Mouse (Mus musculus) hindbrain, embryonic 11.5 days (tissue): ENCODE data around the gene Gm17359. TPM values are rescaled to one million over a fixed set of nuclear protein-coding genes. Genes with fewer than 3 reads are reported as not detected.

Experiments
- ATAC-seq: fragments of 200-750 bp; cut with Nextera tagmentation; 2 replicates; pipeline ENCODE4 v1.8.0; 2017; ENCODE audit warnings: mild to moderate bottlenecking, moderate TSS enrichment, moderate library complexity; ENCODE audit not compliant: low FRiP score
- DNase-seq: peaks from one replicate; pipeline ENCODE4 v3.0.0-alpha.2; 2015; ENCODE audit warnings: low spot score
- H3K27ac ChIP-seq: fragments of 300-500 bp; sonication (generic); 2 replicates; pipeline ENCODE4 v1.5.1; 2014; ENCODE audit warnings: mild to moderate bottlenecking, low read depth, low read length
- H3K27me3 ChIP-seq: fragments of 300-500 bp; sonication (generic); 2 replicates; pipeline ENCODE4 v1.6.1; 2014; ENCODE audit warnings: mild to moderate bottlenecking, low read length, moderate library complexity, mixed read lengths; ENCODE audit not compliant: control insufficient read depth, insufficient read depth
- H3K36me3 ChIP-seq: fragments of 300-500 bp; sonication (generic); 2 replicates; pipeline ENCODE4 v1.6.1; 2014; ENCODE audit warnings: mild to moderate bottlenecking, low read length, moderate library complexity, mixed read lengths; ENCODE audit not compliant: control insufficient read depth, insufficient read depth
- H3K4me1 ChIP-seq: fragments of 300-500 bp; sonication (generic); replicated peaks from 2 replicates; pipeline ENCODE4 v1.6.1; 2014; ENCODE audit warnings: low read length, mixed read lengths; ENCODE audit not compliant: control insufficient read depth, insufficient read depth
- H3K4me2 ChIP-seq: fragments of 300-500 bp; sonication (generic); replicated peaks from 2 replicates; pipeline ENCODE4 v1.6.1; 2014; ENCODE audit warnings: mild to moderate bottlenecking, low read depth, low read length
- H3K4me3 ChIP-seq: fragments of 300-500 bp; sonication (generic); 2 replicates; pipeline ENCODE4 v1.5.1; 2014; ENCODE audit warnings: low read depth, low read length
- H3K9ac ChIP-seq: fragments of 300-500 bp; sonication (generic); 2 replicates; pipeline ENCODE4 v1.6.1; 2014; ENCODE audit warnings: low read depth, low read length
- H3K9me3 ChIP-seq: fragments of 300-500 bp; sonication (generic); 2 replicates; pipeline ENCODE4 v1.6.1; 2016; ENCODE audit warnings: low read length; ENCODE audit not compliant: control insufficient read depth
- WGBS: fragments of 180-500 bp; shearing (Covaris S2); extraction: QIAGEN DNeasy Blood & Tissue Kit; methylation state at CpG from one replicate; pipeline ENCODE4 v1.1.7; 2014; 5-methylcytosine and 5-hydroxymethylcytosine counted together
- polyA plus RNA-seq: library from polyadenylated mRNA; unstranded; fragments of >200 nt; fragmentation: Nextera tagmentation; extraction: Ambion mirVana; gene quantifications from 2 replicates; pipeline ENCODE4 v1.2.1, GENCODE M21; 2014

Gm17359 gene
- polyA plus RNA-seq, 1 experiment from 2014 or later, result not detected

DNA sequence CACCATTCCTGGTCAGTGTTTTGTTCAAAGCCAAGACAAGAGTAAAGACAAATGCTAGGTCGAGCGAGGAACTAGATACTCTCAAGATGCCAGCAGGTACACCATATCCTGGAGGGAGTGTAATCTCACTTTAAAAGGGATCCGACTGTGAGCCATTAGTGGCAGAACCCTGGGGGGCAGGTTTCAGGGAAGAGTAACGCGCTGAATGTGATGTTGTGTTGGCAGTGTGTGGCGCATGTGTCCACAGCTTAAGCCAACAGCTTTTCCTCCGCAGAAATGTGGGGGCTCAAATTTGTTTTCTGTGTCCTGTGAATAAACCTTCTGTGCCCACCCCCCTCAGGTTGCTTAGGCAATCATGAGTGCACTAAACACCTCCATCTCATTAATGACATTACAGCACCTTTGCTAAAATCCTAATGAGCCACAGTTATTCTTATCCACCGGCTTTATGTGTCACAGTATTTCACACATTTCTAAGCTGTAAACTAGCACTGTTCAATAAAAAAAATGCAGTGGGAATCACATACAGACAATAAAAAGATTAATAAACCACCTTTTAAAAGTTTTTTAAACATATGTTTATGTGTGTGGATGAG lies 49.1 kb downstream of the Gm17359 start:
- Histone ChIP-seq H3K27ac (no peak overlapping the region), H3K4me3 (no peak overlapping the region), H3K4me1 (no peaks in the 10 kb centered on the region), H3K36me3 (no peaks in the 10 kb centered on the region), H3K9me3 (no peaks in the 10 kb centered on the region), H3K4me2 (no peak overlapping the region), H3K9ac (no peak overlapping the region), H3K27me3 (no peaks in the 10 kb centered on the region)
- DNase-seq (no peak), ATAC-seq (no peak)
- 21% methylated on average over 8 of the region's 8 CpGs for WGBS

DNA sequence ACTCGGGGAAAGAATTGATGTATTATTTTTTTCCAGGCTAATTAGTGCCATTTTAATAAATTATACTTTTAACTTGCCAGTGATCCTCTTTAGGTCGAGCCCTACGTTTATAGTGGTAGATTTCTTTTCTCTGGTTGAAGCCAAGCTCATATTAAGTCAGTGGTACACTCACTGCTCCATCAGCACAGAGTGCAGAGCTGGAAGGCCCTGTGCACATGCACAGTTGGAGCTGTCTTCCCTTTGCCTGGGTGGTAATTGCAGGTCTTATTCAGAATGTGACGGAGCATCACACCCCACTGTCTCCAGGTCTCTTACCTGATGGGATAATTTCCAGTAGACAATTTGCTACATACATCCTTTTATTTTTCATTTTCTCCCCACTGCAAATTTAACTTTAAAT lies 52.6 kb downstream of the Gm17359 start:
- Histone ChIP-seq H3K4me3 (no peak overlapping the region), H3K9me3 (no peaks in the 10 kb centered on the region), H3K4me1 (no peaks in the 10 kb centered on the region), H3K27me3 (no peaks in the 10 kb centered on the region), H3K4me2 (no peak overlapping the region), H3K9ac (no peak overlapping the region), H3K27ac (no peak overlapping the region), H3K36me3 (no peaks in the 10 kb centered on the region)
- DNase-seq (no peak), ATAC-seq (no peak)
- WGBS, result 78% methylated on average over 4 of the region's 4 CpGs

DNA sequence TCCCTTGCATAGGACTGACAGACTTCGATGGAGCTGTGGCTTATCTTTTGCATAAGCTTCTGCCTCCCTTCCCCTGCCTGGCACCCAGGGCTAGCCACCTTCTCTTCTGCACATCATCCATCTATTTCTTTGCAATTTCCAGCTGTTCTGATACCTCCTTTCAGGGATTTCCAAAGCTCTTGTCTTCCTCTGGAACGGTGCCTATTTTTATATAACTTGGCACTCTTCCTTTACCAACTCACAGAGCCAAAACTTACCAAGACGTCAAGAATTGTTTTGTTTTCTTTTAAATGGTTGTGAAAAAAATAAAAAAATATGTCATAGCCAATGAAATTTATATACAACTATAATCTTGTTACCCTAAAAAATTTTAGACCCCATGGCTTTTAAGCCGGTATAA lies 64.1 kb downstream of the Gm17359 start:
- H3K36me3 ChIP-seq, result no peaks in the 10 kb centered on the region
- no peak overlapping the region for H3K4me2 ChIP-seq
- 88% methylated on average over 4 of the region's 4 CpGs for WGBS
- no peaks in the 10 kb centered on the region for H3K4me1 ChIP-seq
- ATAC-seq (no peak), DNase-seq (no peak)
- H3K4me3 ChIP-seq, result no peak overlapping the region
- no peak overlapping the region for H3K9ac ChIP-seq
- H3K9me3 ChIP-seq, result no peaks in the 10 kb centered on the region
- H3K27ac ChIP-seq, result no peak overlapping the region
- no peaks in the 10 kb centered on the region for H3K27me3 ChIP-seq

DNA sequence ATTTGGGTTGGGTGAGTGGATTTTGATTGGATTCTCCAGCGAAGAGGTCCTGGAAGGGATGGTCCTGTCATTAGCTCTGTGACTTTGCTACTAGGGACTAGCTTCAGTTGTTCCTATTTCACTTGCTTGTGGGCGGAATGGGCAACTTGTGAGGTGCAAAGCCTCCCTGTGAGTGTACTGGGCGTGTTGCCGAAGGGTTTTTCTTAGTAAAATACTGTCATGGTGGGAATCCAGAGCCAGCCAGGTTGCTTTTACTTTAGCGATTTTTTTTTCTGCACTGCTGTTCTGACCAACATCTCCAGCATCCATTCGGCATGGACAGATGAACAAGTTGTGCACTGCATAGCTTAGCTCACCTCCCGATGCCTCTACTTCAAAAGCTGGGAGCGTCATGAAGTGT lies 65.6 kb downstream of the Gm17359 start:
- Histone ChIP-seq H3K9me3 (no peaks in the 10 kb centered on the region), H3K4me3 (no peak overlapping the region), H3K36me3 (no peaks in the 10 kb centered on the region), H3K27me3 (no peaks in the 10 kb centered on the region), H3K4me2 (no peak overlapping the region), H3K4me1 (no peaks in the 10 kb centered on the region), H3K9ac (no peak overlapping the region), H3K27ac (no peak overlapping the region)
- ATAC-seq, result no peak
- DNase-seq, result no peak
- WGBS, result 91% methylated on average over 8 of the region's 8 CpGs

DNA sequence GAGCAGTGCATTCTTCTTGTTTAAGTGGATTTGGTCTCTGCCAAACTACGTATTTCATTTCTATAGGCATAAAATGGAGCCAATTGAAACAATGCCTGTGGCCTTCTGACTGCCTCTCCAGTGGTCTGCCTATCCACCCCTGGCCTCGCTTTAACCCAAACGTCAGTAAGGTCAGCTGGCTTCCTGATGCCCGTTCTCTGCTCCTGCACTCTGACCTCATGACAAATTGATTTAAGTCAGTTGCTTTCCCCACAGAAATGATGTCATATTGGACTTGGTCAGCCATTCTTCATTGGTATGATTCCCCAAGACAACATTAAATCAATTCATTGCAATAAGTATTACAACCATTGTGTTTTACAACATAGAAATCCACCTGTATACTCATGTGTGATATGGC lies 72.1 kb downstream of the Gm17359 start:
- H3K4me2 ChIP-seq, result no peak overlapping the region
- H3K4me1 ChIP-seq, result no peaks in the 10 kb centered on the region
- no peak overlapping the region for H3K9ac ChIP-seq
- 23% methylated on average over 4 of the region's 4 CpGs for WGBS
- DNase-seq (peak; percentile 38), ATAC-seq (no peak)
- no peak overlapping the region for H3K27ac ChIP-seq
- no peaks in the 10 kb centered on the region for H3K27me3 ChIP-seq
- no peaks in the 10 kb centered on the region for H3K36me3 ChIP-seq
- H3K4me3 ChIP-seq, result no peak overlapping the region
- H3K9me3 ChIP-seq, result no peaks in the 10 kb centered on the region

DNA sequence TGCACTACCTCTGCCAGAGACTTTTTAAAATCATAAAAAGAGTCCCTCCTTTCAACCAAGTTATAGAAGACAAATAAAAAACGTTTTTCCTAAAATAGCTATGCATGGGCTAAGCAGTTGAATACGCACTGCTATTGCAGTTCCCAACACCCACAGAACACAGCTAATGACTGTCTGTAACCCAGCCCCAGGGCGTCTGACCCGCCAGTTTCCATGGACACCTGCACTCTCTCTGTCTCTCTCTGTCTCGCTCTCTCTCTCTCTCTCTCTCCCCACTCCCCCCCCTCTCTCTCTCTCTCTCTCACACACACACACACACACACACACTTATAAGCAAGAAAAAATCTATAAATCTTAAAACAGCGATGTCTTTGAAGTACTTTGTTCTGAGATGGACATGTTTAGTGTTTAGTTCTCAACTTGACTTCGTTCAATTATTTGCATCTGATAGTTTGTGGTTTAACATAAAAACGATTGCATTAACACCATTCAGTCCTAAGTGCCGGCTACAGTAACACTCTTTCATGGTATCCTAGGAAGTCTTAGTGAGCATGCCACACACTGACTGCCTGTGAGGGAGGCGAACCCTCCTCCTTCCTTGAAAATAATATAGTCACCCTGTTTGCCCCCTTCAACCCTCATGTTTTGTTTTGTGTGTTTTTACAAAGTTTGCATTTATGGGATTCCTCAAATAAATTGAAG lies 73.6 kb downstream of the Gm17359 start:
- no peak overlapping the region for H3K4me2 ChIP-seq
- WGBS, result 35% methylated on average over 10 of the region's 10 CpGs

DNA sequence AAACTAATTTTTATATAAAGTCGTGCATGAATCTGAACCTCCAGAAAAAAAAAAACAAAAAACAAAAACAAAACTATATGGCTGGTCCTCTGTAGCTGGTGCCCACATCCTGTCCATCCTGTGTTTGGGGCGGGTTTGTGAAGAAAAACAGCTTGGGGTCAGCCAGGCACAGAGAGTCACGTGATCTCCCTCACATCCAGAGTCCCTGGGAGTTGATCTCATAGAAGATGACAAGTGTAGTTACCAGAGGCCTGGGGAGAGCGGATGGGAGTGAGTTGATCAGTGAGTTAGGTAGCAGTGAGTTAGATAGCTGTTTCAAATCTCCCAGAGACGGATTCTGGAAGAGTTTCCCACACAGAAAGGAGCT lies 74.2 kb downstream of the Gm17359 start:
- Histone ChIP-seq H3K36me3 (no peaks in the 10 kb centered on the region), H3K9ac (no peak overlapping the region), H3K4me1 (no peaks in the 10 kb centered on the region), H3K27me3 (no peaks in the 10 kb centered on the region), H3K4me3 (no peak overlapping the region), H3K9me3 (no peaks in the 10 kb centered on the region), H3K4me2 (no peak overlapping the region), H3K27ac (0 out of 2 replicates have a peak overlapping the region, but pooled peaks have one; percentile 7)
- ATAC-seq (peak; percentile 61; the same call in 1 of the 2 replicates), DNase-seq (peak; percentile 34)
- 32% methylated on average over 5 of the region's 5 CpGs for WGBS

More for the DNA sequence above, 73.6 kb downstream of the Gm17359 start:
- DNase-seq (peak; percentile 64), ATAC-seq (peak; percentile 85)
- H3K9ac ChIP-seq, result no peak overlapping the region
- H3K27ac ChIP-seq, result peak overlapping the region; percentile 7; the same call in 1 of the 2 replicates
- H3K9me3 ChIP-seq, result no peaks in the 10 kb centered on the region
- no peaks in the 10 kb centered on the region for H3K4me1 ChIP-seq
- no peak overlapping the region for H3K4me3 ChIP-seq
- no peaks in the 10 kb centered on the region for H3K36me3 ChIP-seq
- no peaks in the 10 kb centered on the region for H3K27me3 ChIP-seq

DNA sequence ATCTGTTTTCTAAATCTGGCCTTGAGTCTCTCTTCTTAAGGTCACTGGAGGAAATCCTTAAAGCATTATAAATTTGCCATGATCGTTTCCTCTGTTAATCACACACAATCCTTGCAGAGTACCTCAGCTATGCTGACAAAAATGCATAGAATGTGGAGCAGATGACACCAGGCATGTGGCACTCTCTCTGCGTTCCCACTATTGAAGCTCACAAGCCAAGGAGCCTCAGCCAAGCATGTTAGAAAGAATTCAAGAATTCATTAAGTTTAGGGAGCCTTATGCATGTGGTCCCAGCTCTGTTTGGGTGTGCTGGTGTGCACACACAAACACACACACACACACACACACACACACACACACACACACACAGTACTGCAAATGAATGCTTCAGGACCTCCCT lies 75.2 kb downstream of the Gm17359 start:
- no peak for ATAC-seq
- no peak overlapping the region for H3K27ac ChIP-seq
- no peaks in the 10 kb centered on the region for H3K9me3 ChIP-seq

DNA sequence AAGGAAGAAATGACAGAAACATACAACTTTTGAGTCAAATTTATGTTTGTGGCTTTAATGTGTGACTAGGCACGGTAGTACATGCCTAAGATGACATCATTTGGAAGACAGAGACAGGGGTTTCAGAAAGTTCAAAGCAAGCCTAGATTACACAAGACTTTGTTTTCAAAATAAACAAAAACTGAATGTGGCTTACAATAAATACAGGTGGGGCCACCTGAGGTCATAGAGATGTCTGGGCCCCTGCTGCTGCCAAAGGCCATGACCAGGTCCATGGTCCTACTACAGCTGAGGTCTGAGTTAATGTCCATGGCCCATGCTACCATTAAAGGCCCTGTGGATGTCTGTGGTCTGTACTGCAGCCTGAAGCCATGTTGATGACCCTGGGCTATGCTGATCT lies 77.0 kb downstream of the Gm17359 start:
- Histone ChIP-seq H3K27me3 (no peaks in the 10 kb centered on the region), H3K4me2 (no peak overlapping the region), H3K36me3 (no peaks in the 10 kb centered on the region), H3K4me3 (no peak overlapping the region), H3K4me1 (no peaks in the 10 kb centered on the region), H3K27ac (no peak overlapping the region), H3K9me3 (no peaks in the 10 kb centered on the region), H3K9ac (no peak overlapping the region)
- DNase-seq, result no peak
- 92% methylated on average over 1 of the region's 1 CpGs for WGBS
- no peak for ATAC-seq

More for the DNA sequence above, 75.2 kb downstream of the Gm17359 start:
- H3K4me3 ChIP-seq, result no peak overlapping the region
- no peak overlapping the region for H3K9ac ChIP-seq
- H3K4me2 ChIP-seq, result no peak overlapping the region
- H3K27me3 ChIP-seq, result no peaks in the 10 kb centered on the region
- H3K4me1 ChIP-seq, result no peaks in the 10 kb centered on the region
- no peak for DNase-seq
- H3K36me3 ChIP-seq, result no peaks in the 10 kb centered on the region
- WGBS, result 69% methylated on average over 2 of the region's 2 CpGs
